Mouse (Mus musculus): ENCODE measurements around the gene Cdr2l. TPM values are rescaled to one million over a fixed set of nuclear protein-coding genes. Genes with fewer than 3 reads are reported as not detected.
"Not testable (repeated sequence)": the region's sequence is repeated elsewhere in the genome, so short reads cannot be mapped to it uniquely, and the experiment has no call there.

Gene Cdr2l
- polyA plus RNA-seq, 1 experiment from 2014 or later, result 12.3 TPM

- not testable (repeated sequence) for ATAC-seq (ENCODE audit: low read depth); H3K9ac ChIP-seq (ENCODE audit: low read depth, low read length); H3K4me2 ChIP-seq (ENCODE audit: low read depth, low read length); H3K27ac ChIP-seq (replicated peaks; ENCODE audit: low read depth, low read length); DNase-seq (ENCODE audit: low spot score); H3K27me3 ChIP-seq (replicated peaks; ENCODE audit: control insufficient read depth, insufficient read depth, low read length); H3K4me3 ChIP-seq (ENCODE audit: low read depth, low read length); H3K9me3 ChIP-seq (ENCODE audit: control insufficient read depth, low read length)
- H3K4me1 ChIP-seq (ENCODE audit: control insufficient read depth, insufficient read depth, low read length), result peaks cover 26% of the 10 kb centered on the region
- H3K36me3 ChIP-seq (ENCODE audit: control insufficient read depth, insufficient read depth, low read length), result peaks cover 19% of the 10 kb centered on the region
- 84% methylated on average over 3 of the region's 3 CpGs for WGBS
These were observed 5.1 kb downstream of the Cdr2l start for GRCm38 (mm10) chr11:115386859-115387258.

- no peak overlapping the region for H3K27ac ChIP-seq (replicated peaks; ENCODE audit: low read depth, low read length)
- H3K36me3 ChIP-seq (ENCODE audit: control insufficient read depth, insufficient read depth, low read length), result peaks cover 59% of the 10 kb centered on the region
- no peak overlapping the region for H3K9ac ChIP-seq (ENCODE audit: low read depth, low read length)
- 91% methylated on average over 7 of the region's 7 CpGs for WGBS
- H3K4me2 ChIP-seq (ENCODE audit: low read depth, low read length), result no peak overlapping the region
- DNase-seq (ENCODE audit: low spot score) (no peak), ATAC-seq (ENCODE audit: low read depth) (no peak)
- no peaks in the 10 kb centered on the region for H3K4me1 ChIP-seq (ENCODE audit: control insufficient read depth, insufficient read depth, low read length)
- H3K27me3 ChIP-seq (replicated peaks; ENCODE audit: control insufficient read depth, insufficient read depth, low read length), result no peaks in the 10 kb centered on the region
- no peaks in the 10 kb centered on the region for H3K9me3 ChIP-seq (ENCODE audit: control insufficient read depth, low read length)
- H3K4me3 ChIP-seq (ENCODE audit: low read depth, low read length), result no peak overlapping the region
These were observed 9.6 kb downstream of the Cdr2l start for GRCm38 (mm10) chr11:115391358-115391757.

GRCm38 (mm10) chr11:115393721-115394325 lies 12.1 kb downstream of the Cdr2l start:
- no peak overlapping the region for H3K4me3 ChIP-seq (ENCODE audit: low read depth, low read length)
- H3K4me2 ChIP-seq (ENCODE audit: low read depth, low read length), result no peak overlapping the region
- DNase-seq (ENCODE audit: low spot score) (no peak), ATAC-seq (ENCODE audit: low read depth) (peak; percentile 45; the same call in 1 of the 2 replicates)
- H3K27me3 ChIP-seq (replicated peaks; ENCODE audit: control insufficient read depth, insufficient read depth, low read length), result no peaks in the 10 kb centered on the region
- H3K27ac ChIP-seq (replicated peaks; ENCODE audit: low read depth, low read length), result no peak overlapping the region
- H3K4me1 ChIP-seq (ENCODE audit: control insufficient read depth, insufficient read depth, low read length), result no peaks in the 10 kb centered on the region
- H3K9me3 ChIP-seq (ENCODE audit: control insufficient read depth, low read length), result no peaks in the 10 kb centered on the region
- 78% methylated on average over 34 of the region's 34 CpGs for WGBS
- no peak overlapping the region for H3K9ac ChIP-seq (ENCODE audit: low read depth, low read length)
- H3K36me3 ChIP-seq (ENCODE audit: control insufficient read depth, insufficient read depth, low read length), result peaks cover 61% of the 10 kb centered on the region

GRCm38 (mm10) chr11:115398085-115398484 lies 16.4 kb downstream of the Cdr2l start:
- 80% methylated on average over 7 of the region's 7 CpGs for WGBS
- Histone ChIP-seq H3K4me1 (ENCODE audit: control insufficient read depth, insufficient read depth, low read length) (no peaks in the 10 kb centered on the region), H3K9ac (ENCODE audit: low read depth, low read length) (no peak overlapping the region), H3K36me3 (ENCODE audit: control insufficient read depth, insufficient read depth, low read length) (peaks cover 32% of the 10 kb centered on the region), H3K9me3 (ENCODE audit: control insufficient read depth, low read length) (no peaks in the 10 kb centered on the region), H3K4me2 (ENCODE audit: low read depth, low read length) (no peak overlapping the region), H3K4me3 (ENCODE audit: low read depth, low read length) (no peak overlapping the region), H3K27me3 (replicated peaks; ENCODE audit: control insufficient read depth, insufficient read depth, low read length) (no peaks in the 10 kb centered on the region), H3K27ac (replicated peaks; ENCODE audit: low read depth, low read length) (no peak overlapping the region)
- no peak for ATAC-seq (ENCODE audit: low read depth)
- no peak for DNase-seq (ENCODE audit: low spot score)

- ATAC-seq (ENCODE audit: low read depth) (no peak), DNase-seq (ENCODE audit: low spot score) (no peak)
- WGBS, result 97% methylated on average over 2 of the region's 3 CpGs
- peaks cover 5% of the 10 kb centered on the region; the same call in 1 of the 2 replicates for H3K4me1 ChIP-seq (ENCODE audit: control insufficient read depth, insufficient read depth, low read length)
- no peak overlapping the region for H3K4me3 ChIP-seq (ENCODE audit: low read depth, low read length)
- no peak overlapping the region for H3K4me2 ChIP-seq (ENCODE audit: low read depth, low read length)
- H3K9ac ChIP-seq (ENCODE audit: low read depth, low read length), result no peak overlapping the region
- H3K9me3 ChIP-seq (ENCODE audit: control insufficient read depth, low read length), result no peaks in the 10 kb centered on the region
- H3K27ac ChIP-seq (replicated peaks; ENCODE audit: low read depth, low read length), result no peak overlapping the region
- H3K36me3 ChIP-seq (ENCODE audit: control insufficient read depth, insufficient read depth, low read length), result peaks cover 14% of the 10 kb centered on the region; the same call in 1 of the 2 replicates
- no peaks in the 10 kb centered on the region for H3K27me3 ChIP-seq (replicated peaks; ENCODE audit: control insufficient read depth, insufficient read depth, low read length)
These were observed 18.4 kb downstream of the Cdr2l start for GRCm38 (mm10) chr11:115400126-115400525.

GRCm38 (mm10) chr11:115400630-115401391 lies 19.1 kb downstream of the Cdr2l start:
- ATAC-seq (ENCODE audit: low read depth) (peak; percentile 23), DNase-seq (ENCODE audit: low spot score) (peak; percentile 50)
- WGBS, result 49% methylated on average over 11 of the region's 11 CpGs
- no peaks in the 10 kb centered on the region for H3K27me3 ChIP-seq (replicated peaks; ENCODE audit: control insufficient read depth, insufficient read depth, low read length)
- no peak overlapping the region for H3K27ac ChIP-seq (replicated peaks; ENCODE audit: low read depth, low read length)
- H3K4me3 ChIP-seq (ENCODE audit: low read depth, low read length), result no peak overlapping the region
- H3K4me1 ChIP-seq (ENCODE audit: control insufficient read depth, insufficient read depth, low read length), result peaks cover 5% of the 10 kb centered on the region; the same call in 1 of the 2 replicates
- H3K4me2 ChIP-seq (ENCODE audit: low read depth, low read length), result no peak overlapping the region
- H3K36me3 ChIP-seq (ENCODE audit: control insufficient read depth, insufficient read depth, low read length), result peaks cover 11% of the 10 kb centered on the region; the same call in 1 of the 2 replicates
- H3K9ac ChIP-seq (ENCODE audit: low read depth, low read length), result no peak overlapping the region
- no peaks in the 10 kb centered on the region for H3K9me3 ChIP-seq (ENCODE audit: control insufficient read depth, low read length)

- H3K9ac ChIP-seq (ENCODE audit: low read depth, low read length), result peak within 1 kb of the TSS; percentile 94
- H3K27ac ChIP-seq (replicated peaks; ENCODE audit: low read depth, low read length), result peak within 1 kb of the TSS; percentile 93
- peak; percentile 93 for ATAC-seq (ENCODE audit: low read depth)
- WGBS, result 4% methylated on average over 35 of the region's 50 CpGs
- peaks cover 5% of the 10 kb centered on the region; the same call in 1 of the 2 replicates for H3K4me1 ChIP-seq (ENCODE audit: control insufficient read depth, insufficient read depth, low read length)
- peaks cover 26% of the 10 kb centered on the region; the same call in 1 of the 2 replicates for H3K36me3 ChIP-seq (ENCODE audit: control insufficient read depth, insufficient read depth, low read length)
- H3K4me3 ChIP-seq (ENCODE audit: low read depth, low read length), result peak within 1 kb of the TSS; percentile 90
- H3K4me2 ChIP-seq (ENCODE audit: low read depth, low read length), result peak within 1 kb of the TSS; percentile 85
- DNase-seq (ENCODE audit: low spot score), result peak; percentile 91
- no peaks in the 10 kb centered on the region for H3K9me3 ChIP-seq (ENCODE audit: control insufficient read depth, low read length)
- no peaks in the 10 kb centered on the region for H3K27me3 ChIP-seq (replicated peaks; ENCODE audit: control insufficient read depth, insufficient read depth, low read length)
These were observed 21.8 kb downstream of the Cdr2l start, which contains the start of gene Mrpl58 for GRCm38 (mm10) chr11:115403338-115404124. TSS of gene Mrpl58 (plus strand) at chr11:115403752.

- ATAC-seq (ENCODE audit: low read depth) (no peak), DNase-seq (ENCODE audit: low spot score) (no peak)
These were observed 24.0 kb downstream of the Cdr2l start for GRCm38 (mm10) chr11:115405723-115406122.

More at GRCm38 (mm10) chr11:115405723-115406122, 24.0 kb downstream of the Cdr2l start:
- WGBS, result 100% methylated on average over 6 of the region's 6 CpGs
- H3K9me3 ChIP-seq (ENCODE audit: control insufficient read depth, low read length), result no peaks in the 10 kb centered on the region
- no peak overlapping the region for H3K4me3 ChIP-seq (ENCODE audit: low read depth, low read length)
- H3K9ac ChIP-seq (ENCODE audit: low read depth, low read length), result no peak overlapping the region
- H3K27me3 ChIP-seq (replicated peaks; ENCODE audit: control insufficient read depth, insufficient read depth, low read length), result no peaks in the 10 kb centered on the region
- H3K27ac ChIP-seq (replicated peaks; ENCODE audit: low read depth, low read length), result no peak overlapping the region
- H3K4me2 ChIP-seq (ENCODE audit: low read depth, low read length), result no peak overlapping the region
- peaks cover 42% of the 10 kb centered on the region for H3K36me3 ChIP-seq (ENCODE audit: control insufficient read depth, insufficient read depth, low read length)
- peaks cover 5% of the 10 kb centered on the region; the same call in 1 of the 2 replicates for H3K4me1 ChIP-seq (ENCODE audit: control insufficient read depth, insufficient read depth, low read length)

Data from embryonic facial prominence, embryonic 14.5 days (tissue).